Mouse (Mus musculus) neural tube, embryonic 11.5 days (tissue): ENCODE results near the gene Ppp4r3a. TPM values are rescaled to one million over a fixed set of nuclear protein-coding genes. Genes with fewer than 3 reads are reported as not detected.

ENCODE experiments used
- ATAC-seq: fragments of 200-750 bp; cut with Nextera tagmentation; 2 replicates; pipeline ENCODE4 v1.8.0; 2017; ENCODE audit warnings: moderate number of reproducible peaks, mild to moderate bottlenecking, moderate TSS enrichment, moderate library complexity; ENCODE audit not compliant: insufficient read depth, low FRiP score, low TSS enrichment
- DNase-seq: peaks from one replicate; pipeline ENCODE4 v3.0.0-alpha.2; 2015; ENCODE audit warnings: low spot score
- H3K27ac ChIP-seq: fragments of 300-500 bp; sonication (generic); 2 replicates; pipeline ENCODE4 v1.5.1; 2014; ENCODE audit warnings: low read depth, mild to moderate bottlenecking, low read length
- H3K27me3 ChIP-seq: fragments of 300-500 bp; sonication (generic); 2 replicates; pipeline ENCODE4 v1.6.1; 2014; ENCODE audit warnings: mild to moderate bottlenecking, low read length, mixed read lengths; ENCODE audit not compliant: control insufficient read depth, insufficient read depth
- H3K36me3 ChIP-seq: fragments of 300-500 bp; sonication (generic); 2 replicates; pipeline ENCODE4 v1.6.1; 2014; ENCODE audit warnings: mild to moderate bottlenecking, low read length, moderate library complexity, mixed read lengths; ENCODE audit not compliant: control insufficient read depth, insufficient read depth
- H3K4me1 ChIP-seq: fragments of 300-500 bp; sonication (generic); 2 replicates; pipeline ENCODE4 v1.6.1; 2014; ENCODE audit warnings: low read length, mixed read lengths; ENCODE audit not compliant: control insufficient read depth, insufficient read depth
- H3K4me2 ChIP-seq: fragments of 300-500 bp; sonication (generic); 2 replicates; pipeline ENCODE4 v1.6.1; 2014; ENCODE audit warnings: low read depth, mild to moderate bottlenecking, moderate library complexity
- H3K4me3 ChIP-seq: fragments of 300-500 bp; sonication (generic); 2 replicates; pipeline ENCODE4 v1.5.1; 2014; ENCODE audit warnings: low read depth, low read length
- H3K9ac ChIP-seq: fragments of 300-500 bp; sonication (generic); 2 replicates; pipeline ENCODE4 v1.6.1; 2014; ENCODE audit warnings: mild to moderate bottlenecking, low read length
- H3K9me3 ChIP-seq: fragments of 300-500 bp; sonication (generic); 2 replicates; pipeline ENCODE4 v1.6.1; 2016; ENCODE audit warnings: low read length; ENCODE audit not compliant: control insufficient read depth
- WGBS: fragments of 180-500 bp; shearing (Covaris S2); extraction: QIAGEN DNeasy Blood & Tissue Kit; methylation state at CpG from one replicate; pipeline ENCODE4 v1.1.7; 2014; 5-methylcytosine and 5-hydroxymethylcytosine counted together
- polyA plus RNA-seq: library from polyadenylated mRNA; unstranded; fragments of >200 nt; fragmentation: Nextera tagmentation; extraction: Ambion mirVana; gene quantifications from 2 replicates; pipeline ENCODE4 v1.2.1, GENCODE M21; 2014

Gene Ppp4r3a
- polyA plus RNA-seq, 1 experiment from 2014 or later, result 61.9 TPM

GRCm38 (mm10) chr12:101074821-101075429 lies 8.6 kb downstream of the Ppp4r3a start:
- Histone ChIP-seq H3K9ac (no peak overlapping the region), H3K4me2 (no peak overlapping the region), H3K27me3 (no peaks in the 10 kb centered on the region), H3K27ac (no peak overlapping the region), H3K36me3 (0 out of 2 replicates have a peak, but pooled peaks cover 3% of the 10 kb centered on the region), H3K4me3 (no peak overlapping the region), H3K9me3 (no peaks in the 10 kb centered on the region), H3K4me1 (no peaks in the 10 kb centered on the region)
- DNase-seq (no peak), ATAC-seq (no peak)
- WGBS, result 94% methylated on average over 4 of the region's 4 CpGs

- no peaks in the 10 kb centered on the region; the same call in 1 of the 2 replicates for H3K36me3 ChIP-seq
- H3K4me2 ChIP-seq, result no peak overlapping the region
- ATAC-seq (no peak), DNase-seq (no peak)
- H3K4me3 ChIP-seq, result no peak overlapping the region
- no peaks in the 10 kb centered on the region for H3K27me3 ChIP-seq
- H3K27ac ChIP-seq, result no peak overlapping the region
- 95% methylated on average over 1 of the region's 1 CpGs for WGBS
- no peaks in the 10 kb centered on the region for H3K9me3 ChIP-seq
- no peak overlapping the region for H3K9ac ChIP-seq
- no peaks in the 10 kb centered on the region for H3K4me1 ChIP-seq
These were observed 13.7 kb downstream of the Ppp4r3a start for GRCm38 (mm10) chr12:101069813-101070212.

GRCm38 (mm10) chr12:101066329-101066728 lies 17.2 kb downstream of the Ppp4r3a start:
- no peak overlapping the region for H3K4me3 ChIP-seq
- no peak for DNase-seq
- H3K9me3 ChIP-seq, result no peaks in the 10 kb centered on the region
- H3K27me3 ChIP-seq, result no peaks in the 10 kb centered on the region
- WGBS, result 86% methylated on average over 1 of the region's 1 CpGs
- H3K36me3 ChIP-seq, result peaks cover 2% of the 10 kb centered on the region; the same call in 1 of the 2 replicates
- ATAC-seq, result no peak
- no peaks in the 10 kb centered on the region for H3K4me1 ChIP-seq
- no peak overlapping the region for H3K4me2 ChIP-seq
- no peak overlapping the region for H3K27ac ChIP-seq
- no peak overlapping the region for H3K9ac ChIP-seq

- H3K27me3 ChIP-seq, result no peaks in the 10 kb centered on the region
- H3K4me2 ChIP-seq, result no peak overlapping the region
- H3K4me1 ChIP-seq, result no peaks in the 10 kb centered on the region
- no peak overlapping the region for H3K9ac ChIP-seq
- no peak overlapping the region for H3K27ac ChIP-seq
- DNase-seq (no peak), ATAC-seq (no peak)
- no peak overlapping the region for H3K4me3 ChIP-seq
- no peaks in the 10 kb centered on the region for H3K9me3 ChIP-seq
- H3K36me3 ChIP-seq, result peaks cover 16% of the 10 kb centered on the region
These were observed 43.5 kb downstream of the Ppp4r3a start for GRCm38 (mm10) chr12:101039956-101040355.

- peak; percentile 92 for DNase-seq
- H3K27ac ChIP-seq, result peak within 1 kb of the TSS; percentile 94
- H3K27me3 ChIP-seq, result no peaks in the 10 kb centered on the region
- no peaks in the 10 kb centered on the region for H3K9me3 ChIP-seq
- ATAC-seq, result peak; percentile 87
- peak within 1 kb of the TSS; percentile 89 for H3K4me2 ChIP-seq
- no peaks in the 10 kb centered on the region for H3K36me3 ChIP-seq
- under 1% methylated on average over 54 of the region's 56 CpGs for WGBS
- peak within 1 kb of the TSS; percentile 93 for H3K9ac ChIP-seq
- peak within 1 kb of the TSS; percentile 79 for H3K4me3 ChIP-seq
- H3K4me1 ChIP-seq, result peaks cover 14% of the 10 kb centered on the region
These were observed 54.4 kb downstream of the Ppp4r3a start, which contains the start of gene Ccdc88c for GRCm38 (mm10) chr12:101028954-101029731. Gene Ccdc88c (minus strand): TSS chr12:101029056.

- WGBS, result under 1% methylated on average over 61 of the region's 67 CpGs
These were observed 55.1 kb downstream of the Ppp4r3a start for GRCm38 (mm10) chr12:101028247-101028953.

GRCm38 (mm10) chr12:101027451-101028246 lies 55.9 kb downstream of the Ppp4r3a start:
- Histone ChIP-seq H3K36me3 (no peaks in the 10 kb centered on the region), H3K27me3 (no peaks in the 10 kb centered on the region), H3K4me1 (peaks cover 14% of the 10 kb centered on the region), H3K4me3 (peak overlapping the region; percentile 79), H3K9ac (peak overlapping the region; percentile 93), H3K9me3 (no peaks in the 10 kb centered on the region), H3K27ac (peak overlapping the region; percentile 94; the same call in 1 of the 2 replicates), H3K4me2 (peak overlapping the region; percentile 89)
- 1% methylated on average over 19 of the region's 19 CpGs for WGBS
- ATAC-seq (no peak), DNase-seq (peak; percentile 50)

More at GRCm38 (mm10) chr12:101028247-101028953, 55.1 kb downstream of the Ppp4r3a start:
- Histone ChIP-seq H3K9ac (peak overlapping the region; percentile 93), H3K27me3 (no peaks in the 10 kb centered on the region), H3K4me3 (peak overlapping the region; percentile 79), H3K4me1 (peaks cover 14% of the 10 kb centered on the region), H3K36me3 (no peaks in the 10 kb centered on the region), H3K27ac (peak overlapping the region; percentile 94), H3K9me3 (no peaks in the 10 kb centered on the region), H3K4me2 (peak overlapping the region; percentile 89)
- ATAC-seq (no peak; the same call in 1 of the 2 replicates), DNase-seq (no peak)

GRCm38 (mm10) chr12:101026946-101027345 lies 56.6 kb downstream of the Ppp4r3a start:
- H3K9ac ChIP-seq, result peak overlapping the region; percentile 30
- H3K27me3 ChIP-seq, result no peaks in the 10 kb centered on the region
- H3K27ac ChIP-seq, result no peak overlapping the region; the same call in 1 of the 2 replicates
- WGBS, result 5% methylated on average over 14 of the region's 14 CpGs
- ATAC-seq, result peak; percentile 17; the same call in 1 of the 2 replicates
- H3K4me1 ChIP-seq, result peaks cover 14% of the 10 kb centered on the region
- no peak for DNase-seq
- H3K4me3 ChIP-seq, result peak overlapping the region; percentile 79
- peak overlapping the region; percentile 89 for H3K4me2 ChIP-seq
- no peaks in the 10 kb centered on the region for H3K36me3 ChIP-seq
- H3K9me3 ChIP-seq, result no peaks in the 10 kb centered on the region
